Mouse (Mus musculus) kidney, postnatal 14 days (tissue): ENCODE measurements around the gene Gfer.
A peak's percentile ranks its signal among the peaks of the same experiment; 100 is the strongest.
"Not testable (repeated sequence)": the region's sequence is repeated elsewhere in the genome, so short reads cannot be mapped to it uniquely, and the experiment has no call there.

Experiments
- DNase-seq: peaks from one replicate; pipeline ENCODE4 v3.0.0; 2022; ENCODE audit warnings: mixed read lengths

The Gfer gene

GRCm38 (mm10) chr17:24686514-24686913 lies 9.4 kb downstream of the Gfer start:
- peak; percentile 53 for DNase-seq

- DNase-seq, result no peak
These were observed 18.4 kb downstream of the Gfer start for GRCm38 (mm10) chr17:24677500-24678080.

GRCm38 (mm10) chr17:24676877-24677276 lies 19.1 kb downstream of the Gfer start:
- no peak for DNase-seq

- DNase-seq, result peak; percentile 75
These were observed 19.8 kb downstream of the Gfer start for GRCm38 (mm10) chr17:24676187-24676586.

GRCm38 (mm10) chr17:24674277-24674676 lies 21.7 kb downstream of the Gfer start:
- no peak for DNase-seq

- DNase-seq, result peak; percentile 74
These were observed 23.8 kb downstream of the Gfer start for GRCm38 (mm10) chr17:24672141-24672540.

GRCm38 (mm10) chr17:24671346-24671745 lies 24.6 kb downstream of the Gfer start:
- no peak for DNase-seq

- no peak for DNase-seq
These were observed 25.6 kb downstream of the Gfer start for GRCm38 (mm10) chr17:24670246-24670844.

GRCm38 (mm10) chr17:24669545-24670245 lies 26.3 kb downstream of the Gfer start, which contains the start of gene Zfp598:
Zfp598 (plus strand) TSS chr17:24669687.
- DNase-seq, result peak; percentile 98

GRCm38 (mm10) chr17:24669214-24669544 lies 26.8 kb downstream of the Gfer start:
- not testable (repeated sequence) for DNase-seq

- DNase-seq, result peak; percentile 77
These were observed 28.5 kb downstream of the Gfer start for GRCm38 (mm10) chr17:24667416-24667815.

GRCm38 (mm10) chr17:24667011-24667410 lies 28.9 kb downstream of the Gfer start:
- DNase-seq, result not testable (repeated sequence)

- peak; percentile 43 for DNase-seq
These were observed 37.8 kb downstream of the Gfer start, which contains the start of gene Npw for GRCm38 (mm10) chr17:24658017-24658758. Npw (minus strand) TSS chr17:24658457.

GRCm38 (mm10) chr17:24654969-24655368 lies 41.0 kb downstream of the Gfer start:
- no peak for DNase-seq

GRCm38 (mm10) chr17:24653967-24654710 lies 41.8 kb downstream of the Gfer start:
- DNase-seq, result peak; percentile 85

- no peak for DNase-seq
These were observed 44.1 kb downstream of the Gfer start for GRCm38 (mm10) chr17:24651835-24652234.

GRCm38 (mm10) chr17:24650766-24651165 lies 45.2 kb downstream of the Gfer start:
- no peak for DNase-seq

GRCm38 (mm10) chr17:24650070-24650616 lies 45.8 kb downstream of the Gfer start, which contains the start of gene Slc9a3r2:
Slc9a3r2 (minus strand) TSS chr17:24650327.
- DNase-seq, result peak; percentile 84

GRCm38 (mm10) chr17:24649581-24650069 lies 46.3 kb downstream of the Gfer start:
- peak; percentile 77 for DNase-seq

- no peak for DNase-seq
These were observed 47.1 kb downstream of the Gfer start for GRCm38 (mm10) chr17:24648731-24649377.

GRCm38 (mm10) chr17:24647493-24647892 lies 48.5 kb downstream of the Gfer start:
- DNase-seq, result no peak
